Mouse (Mus musculus): Measurements from ENCODE around the gene Fastk. TPM values are rescaled to one million over a fixed set of nuclear protein-coding genes. Genes with fewer than 3 reads are reported as not detected.

Gene Fastk
- polyA plus RNA-seq, 1 experiment, result 481 TPM

DNA sequence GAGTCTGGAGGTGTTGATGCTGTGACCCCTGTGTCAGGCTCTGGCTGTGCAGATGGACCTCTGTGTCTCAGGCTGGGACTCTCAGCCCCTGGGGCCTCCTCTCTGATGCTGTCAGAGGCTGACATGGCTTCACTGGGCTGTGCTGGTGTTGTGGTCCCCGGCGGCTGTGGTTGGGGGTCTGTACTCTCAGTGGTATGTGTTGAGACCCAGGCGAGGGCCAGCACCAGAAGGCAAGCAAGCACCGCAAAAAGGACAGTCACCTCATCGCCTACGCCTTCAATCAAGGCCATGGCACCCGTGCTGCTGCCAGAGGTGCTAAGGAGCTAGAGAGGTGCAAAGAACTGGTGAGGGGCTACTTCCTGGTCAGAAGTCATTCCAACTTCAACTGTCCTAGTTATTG lies 1.5 kb upstream of the Fastk start:
- WGBS, result 97% methylated on average over 7 of the region's 7 CpGs
- no peak overlapping the region for H3K27ac ChIP-seq (ENCODE audit: control insufficient read depth, insufficient read depth, low read length)
- peaks cover 44% of the 10 kb centered on the region for H3K4me1 ChIP-seq (replicated peaks; ENCODE audit: control insufficient read depth, insufficient read depth, low read length)
- TF ChIP-seq POLR2A (IDR thresholded peaks at IDR 0.05; ENCODE audit: control insufficient read depth, extremely low read depth, insufficient read depth, low read length, poor library complexity) (no peak), CTCF (IDR thresholded peaks at IDR 0.05; ENCODE audit: borderline replicate concordance, control insufficient read depth, extremely low read depth, insufficient read depth, low read length, poor library complexity) (no peak)
- DNase-seq, result no peak
- H3K36me3 ChIP-seq (ENCODE audit: control insufficient read depth, insufficient read depth, low read length), result no peaks in the 10 kb centered on the region
- H3K27me3 ChIP-seq (ENCODE audit: control insufficient read depth, insufficient read depth, low read length), result no peaks in the 10 kb centered on the region
- H3K4me3 ChIP-seq (ENCODE audit: control insufficient read depth, insufficient read depth, low read length), result no peak overlapping the region

DNA sequence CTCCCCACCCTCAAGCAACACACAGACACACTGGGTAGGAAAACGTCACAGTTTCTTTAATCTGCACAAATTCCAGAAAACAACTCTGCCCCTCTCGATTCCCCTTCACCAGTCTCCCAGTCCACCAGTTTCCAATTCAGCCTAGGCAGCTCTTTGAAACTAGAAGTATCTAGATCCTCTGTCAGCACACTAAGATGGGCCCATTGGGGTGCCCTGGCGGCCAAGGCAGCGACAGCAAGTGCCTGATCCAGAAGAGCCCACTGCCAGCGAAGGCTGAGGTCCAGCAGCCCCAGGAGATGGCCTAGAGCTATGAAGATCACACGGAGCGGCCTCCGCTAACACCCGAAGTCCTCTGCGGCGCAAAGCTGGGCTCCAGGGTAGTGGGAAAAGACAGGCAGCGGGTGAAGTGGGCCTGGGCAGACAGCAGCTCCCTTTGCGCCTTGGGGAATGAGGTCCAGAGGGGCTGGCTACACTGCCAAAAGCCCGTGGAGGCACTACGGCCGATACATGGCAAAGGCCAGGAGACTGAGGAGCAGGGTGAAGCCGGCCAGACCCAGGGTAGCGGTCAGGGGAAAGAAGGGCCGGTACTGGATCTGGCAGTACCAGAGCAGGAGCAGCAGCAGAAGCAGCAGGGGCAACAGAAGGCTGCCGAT lies 467 bp upstream of the Fastk start:
- DNase-seq, result peak; percentile 21
- TF ChIP-seq CTCF (IDR thresholded peaks at IDR 0.05; ENCODE audit: borderline replicate concordance, control insufficient read depth, extremely low read depth, insufficient read depth, low read length, poor library complexity) (no peak), POLR2A (IDR thresholded peaks at IDR 0.05; ENCODE audit: control insufficient read depth, extremely low read depth, insufficient read depth, low read length, poor library complexity) (no peak)
- WGBS, result 81% methylated on average over 20 of the region's 20 CpGs
- no peaks in the 10 kb centered on the region for H3K27me3 ChIP-seq (ENCODE audit: control insufficient read depth, insufficient read depth, low read length)
- peaks cover 43% of the 10 kb centered on the region for H3K4me1 ChIP-seq (replicated peaks; ENCODE audit: control insufficient read depth, insufficient read depth, low read length)
- no peaks in the 10 kb centered on the region for H3K36me3 ChIP-seq (ENCODE audit: control insufficient read depth, insufficient read depth, low read length)
- H3K4me3 ChIP-seq (ENCODE audit: control insufficient read depth, insufficient read depth, low read length), result peak overlapping the region; percentile 74
- peak overlapping the region; percentile 14; the same call in 1 of the 2 replicates for H3K27ac ChIP-seq (ENCODE audit: control insufficient read depth, insufficient read depth, low read length)

DNA sequence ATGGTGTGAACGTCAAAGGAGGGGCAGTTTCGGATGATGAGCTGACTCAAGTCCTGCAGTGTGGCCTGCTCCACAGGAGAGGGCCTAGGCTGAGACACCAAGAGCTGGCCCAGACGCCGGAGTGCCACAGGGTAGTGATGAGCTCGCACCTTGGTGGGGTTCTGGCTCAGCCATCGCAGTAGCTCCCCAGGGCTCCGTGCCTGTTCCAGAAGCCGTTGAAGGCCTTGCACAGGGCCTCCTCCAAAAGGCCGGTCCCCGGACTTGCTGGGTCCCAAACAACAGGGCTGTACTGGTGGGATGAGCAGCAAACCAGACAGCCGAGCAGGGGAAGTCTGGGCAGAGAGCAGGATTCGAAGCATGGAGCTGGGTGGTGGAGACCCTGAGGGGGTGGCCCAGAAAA lies 1.2 kb downstream of the Fastk start:
- no peak overlapping the region for H3K27ac ChIP-seq (ENCODE audit: control insufficient read depth, insufficient read depth, low read length)
- H3K4me1 ChIP-seq (replicated peaks; ENCODE audit: control insufficient read depth, insufficient read depth, low read length), result peaks cover 43% of the 10 kb centered on the region

DNA sequence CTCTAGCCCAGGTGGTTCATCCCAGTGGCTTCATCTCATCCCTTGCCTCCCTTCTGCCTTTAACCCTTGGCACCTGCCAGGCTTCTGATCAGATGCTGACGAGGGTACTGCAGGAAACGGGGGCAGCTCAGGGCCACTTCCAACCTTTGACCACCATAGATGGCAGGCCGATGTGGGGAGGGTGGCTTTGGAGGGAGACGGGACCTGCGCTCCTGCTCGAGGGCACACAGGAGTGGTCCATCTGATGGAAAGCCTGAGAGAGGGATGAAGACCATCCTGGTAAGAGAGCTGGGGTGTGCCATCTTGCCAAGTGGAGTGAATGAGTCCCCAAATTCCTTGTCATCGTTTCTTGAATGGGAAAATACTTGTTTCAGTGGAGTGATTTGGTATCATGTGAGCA lies 1.9 kb downstream of the Fastk start:
- Histone ChIP-seq H3K4me1 (replicated peaks; ENCODE audit: control insufficient read depth, insufficient read depth, low read length) (peaks cover 43% of the 10 kb centered on the region), H3K27ac (ENCODE audit: control insufficient read depth, insufficient read depth, low read length) (no peak overlapping the region), H3K4me3 (ENCODE audit: control insufficient read depth, insufficient read depth, low read length) (no peak overlapping the region), H3K27me3 (ENCODE audit: control insufficient read depth, insufficient read depth, low read length) (no peaks in the 10 kb centered on the region), H3K36me3 (ENCODE audit: control insufficient read depth, insufficient read depth, low read length) (peaks cover 17% of the 10 kb centered on the region)
- DNase-seq, result no peak
- TF ChIP-seq CTCF (IDR thresholded peaks at IDR 0.05; ENCODE audit: borderline replicate concordance, control insufficient read depth, extremely low read depth, insufficient read depth, low read length, poor library complexity) (no peak), POLR2A (IDR thresholded peaks at IDR 0.05; ENCODE audit: control insufficient read depth, extremely low read depth, insufficient read depth, low read length, poor library complexity) (no peak)
- 88% methylated on average over 7 of the region's 7 CpGs for WGBS

More for the DNA sequence above, 1.2 kb downstream of the Fastk start:
- DNase-seq, result no peak
- Histone ChIP-seq H3K36me3 (ENCODE audit: control insufficient read depth, insufficient read depth, low read length) (peaks cover 11% of the 10 kb centered on the region), H3K4me3 (ENCODE audit: control insufficient read depth, insufficient read depth, low read length) (no peak overlapping the region), H3K27me3 (ENCODE audit: control insufficient read depth, insufficient read depth, low read length) (no peaks in the 10 kb centered on the region)
- TF ChIP-seq POLR2A (IDR thresholded peaks at IDR 0.05; ENCODE audit: control insufficient read depth, extremely low read depth, insufficient read depth, low read length, poor library complexity), result no peak
- no peak for TF ChIP-seq CTCF (IDR thresholded peaks at IDR 0.05; ENCODE audit: borderline replicate concordance, control insufficient read depth, extremely low read depth, insufficient read depth, low read length, poor library complexity)
- 92% methylated on average over 12 of the region's 12 CpGs for WGBS

DNA sequence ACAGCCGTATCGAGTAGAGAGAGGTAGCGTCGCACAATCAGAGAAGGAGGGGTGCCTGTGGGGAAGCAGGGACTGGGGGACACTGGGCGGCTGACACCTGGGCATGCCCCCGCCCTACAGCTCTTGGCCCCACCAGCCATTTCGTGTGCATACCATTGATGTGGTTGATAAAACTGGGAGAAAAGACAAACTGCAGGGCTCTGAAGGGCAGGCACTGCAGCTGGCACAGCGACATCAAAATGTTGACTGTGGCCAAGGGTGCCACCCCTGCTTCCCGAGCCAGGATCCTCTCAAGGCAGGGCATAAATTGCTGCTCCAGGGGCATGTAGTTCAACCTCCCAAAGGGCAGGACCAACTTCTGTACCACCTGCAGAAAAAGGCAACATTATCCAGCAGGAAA lies 3.1 kb downstream of the Fastk start:
- Histone ChIP-seq H3K27ac (ENCODE audit: control insufficient read depth, insufficient read depth, low read length) (no peak overlapping the region; the same call in 1 of the 2 replicates), H3K4me1 (replicated peaks; ENCODE audit: control insufficient read depth, insufficient read depth, low read length) (peaks cover 39% of the 10 kb centered on the region), H3K27me3 (ENCODE audit: control insufficient read depth, insufficient read depth, low read length) (no peaks in the 10 kb centered on the region), H3K4me3 (ENCODE audit: control insufficient read depth, insufficient read depth, low read length) (no peak overlapping the region), H3K36me3 (ENCODE audit: control insufficient read depth, insufficient read depth, low read length) (peaks cover 17% of the 10 kb centered on the region)
- whole genome bisulfite sequencing, result 6% methylated on average over 9 of the region's 9 CpGs
- TF ChIP-seq CTCF (IDR thresholded peaks at IDR 0.05; ENCODE audit: borderline replicate concordance, control insufficient read depth, extremely low read depth, insufficient read depth, low read length, poor library complexity), result no peak
- no peak for TF ChIP-seq POLR2A (IDR thresholded peaks at IDR 0.05; ENCODE audit: control insufficient read depth, extremely low read depth, insufficient read depth, low read length, poor library complexity)
- DNase-seq, result peak; percentile 13

GRCm38 (mm10) chr5:24441187-24441586 lies 3.9 kb downstream of the Fastk start:
- no peak overlapping the region for H3K4me3 ChIP-seq (ENCODE audit: control insufficient read depth, insufficient read depth, low read length)
- no peak overlapping the region for H3K27ac ChIP-seq (ENCODE audit: control insufficient read depth, insufficient read depth, low read length)
- H3K27me3 ChIP-seq (ENCODE audit: control insufficient read depth, insufficient read depth, low read length), result no peaks in the 10 kb centered on the region
- no peak for DNase-seq
- 91% methylated on average over 8 of the region's 8 CpGs for WGBS
- TF ChIP-seq CTCF (IDR thresholded peaks at IDR 0.05; ENCODE audit: borderline replicate concordance, control insufficient read depth, extremely low read depth, insufficient read depth, low read length, poor library complexity), result no peak
- TF ChIP-seq POLR2A (IDR thresholded peaks at IDR 0.05; ENCODE audit: control insufficient read depth, extremely low read depth, insufficient read depth, low read length, poor library complexity), result no peak
- peaks cover 24% of the 10 kb centered on the region for H3K36me3 ChIP-seq (ENCODE audit: control insufficient read depth, insufficient read depth, low read length)
- H3K4me1 ChIP-seq (replicated peaks; ENCODE audit: control insufficient read depth, insufficient read depth, low read length), result peaks cover 36% of the 10 kb centered on the region
